Mouse (Mus musculus) cortical plate, adult 2 months (tissue): ENCODE results near the gene Asb5. TPM values are rescaled to one million over a fixed set of nuclear protein-coding genes. Genes with fewer than 3 reads are reported as not detected.

Source experiments
- H3K27ac ChIP-seq: fragments of 200-500 bp; 2 replicates; pipeline ENCODE4 v1.5.1; 2012; ENCODE audit warnings: low read length, control low read depth, inconsistent platforms; ENCODE audit not compliant: insufficient read depth
- H3K4me1 ChIP-seq: fragments of 200-500 bp; 2 replicates; pipeline ENCODE4 v1.6.1; 2011; ENCODE audit warnings: low read length; ENCODE audit not compliant: control insufficient read depth, insufficient read depth
- H3K4me3 ChIP-seq: fragments of 200-500 bp; 2 replicates; pipeline ENCODE4 v1.5.1; 2011; ENCODE audit warnings: mild to moderate bottlenecking, low read length, control low read depth; ENCODE audit not compliant: insufficient read depth
- CTCF ChIP-seq: fragments of 200-500 bp; IDR thresholded peaks from 2 replicates; pipeline ENCODE4 v1.5.1; 2011; ENCODE audit warnings: mild to moderate bottlenecking, control low read depth, low read length; ENCODE audit not compliant: insufficient read depth; ENCODE audit errors: extremely low read depth
- POLR2A ChIP-seq: fragments of 200-500 bp; IDR thresholded peaks from 2 replicates; pipeline ENCODE4 v1.6.1; 2011; ENCODE audit warnings: mild to moderate bottlenecking, low read length, control low read depth; ENCODE audit not compliant: insufficient read depth; ENCODE audit errors: extremely low read depth
- polyA plus RNA-seq: library from polyadenylated mRNA; depleted of rRNA; stranded (reverse); fragments of >200 nt; gene quantifications from 2 replicates; pipeline ENCODE4 v1.2.3, GENCODE M21; 2012; rRNA removed

Asb5 gene
- polyA plus RNA-seq: 2.3 and 2.5 TPM in 2 replicates

- peak within 1 kb of the TSS; percentile 78 for H3K27ac ChIP-seq
- TF ChIP-seq POLR2A: no peak; the same call in 1 of the 2 replicates
- no peak for TF ChIP-seq CTCF
- H3K4me3 ChIP-seq: peak within 1 kb of the TSS; percentile 92
- peaks cover 4% of the 10 kb centered on the region; the same call in 1 of the 2 replicates for H3K4me1 ChIP-seq
Measured at GRCm38 (mm10) chr8:54529382-54530296, at the start of gene Asb5, which contains the start of gene Spcs3. TSS of gene Asb5 (plus strand) at chr8:54529580. TSS of gene Spcs3 (minus strand) at chr8:54529998.

GRCm38 (mm10) chr8:54486555-54487273, 42.7 kb upstream of the Asb5 start:
- Histone ChIP-seq H3K4me3 (peak overlapping the region; percentile 20; the same call in 1 of the 2 replicates), H3K27ac (no peak overlapping the region; the same call in 1 of the 2 replicates), H3K4me1 (no peaks in the 10 kb centered on the region)
- TF ChIP-seq CTCF: no peak

GRCm38 (mm10) chr8:54488437-54488836, 40.9 kb upstream of the Asb5 start:
- TF ChIP-seq CTCF (no peak), POLR2A (no peak)

GRCm38 (mm10) chr8:54491057-54491690, 38.2 kb upstream of the Asb5 start:
- H3K4me1 ChIP-seq: no peaks in the 10 kb centered on the region
- H3K27ac ChIP-seq: no peak overlapping the region
- TF ChIP-seq CTCF (0 out of 2 replicates have a peak, but pooled peaks have one; percentile 5), POLR2A (no peak)
- no peak overlapping the region for H3K4me3 ChIP-seq

More at GRCm38 (mm10) chr8:54488437-54488836, 40.9 kb upstream of the Asb5 start:
- H3K27ac ChIP-seq: no peak overlapping the region
- H3K4me1 ChIP-seq: no peaks in the 10 kb centered on the region
- no peak overlapping the region for H3K4me3 ChIP-seq

- Histone ChIP-seq H3K27ac (no peak overlapping the region), H3K4me3 (no peak overlapping the region), H3K4me1 (no peaks in the 10 kb centered on the region)
- TF ChIP-seq POLR2A (no peak), CTCF (no peak)
Measured at GRCm38 (mm10) chr8:54491934-54492333, 37.4 kb upstream of the Asb5 start.

- H3K4me1 ChIP-seq: no peaks in the 10 kb centered on the region
- TF ChIP-seq CTCF: peak; percentile 85
- no peak for TF ChIP-seq POLR2A
- no peak overlapping the region for H3K27ac ChIP-seq
- H3K4me3 ChIP-seq: no peak overlapping the region
Measured at GRCm38 (mm10) chr8:54493110-54493509, 36.3 kb upstream of the Asb5 start.

- TF ChIP-seq POLR2A (no peak), CTCF (no peak)
- Histone ChIP-seq H3K27ac (no peak overlapping the region), H3K4me3 (no peak overlapping the region), H3K4me1 (no peaks in the 10 kb centered on the region)
Measured at GRCm38 (mm10) chr8:54493915-54494314, 35.5 kb upstream of the Asb5 start.

GRCm38 (mm10) chr8:54503104-54503503, 26.3 kb upstream of the Asb5 start:
- H3K4me1 ChIP-seq: no peaks in the 10 kb centered on the region
- no peak overlapping the region for H3K27ac ChIP-seq
- no peak overlapping the region for H3K4me3 ChIP-seq
- no peak for TF ChIP-seq POLR2A
- TF ChIP-seq CTCF: no peak

- no peak overlapping the region for H3K27ac ChIP-seq
- TF ChIP-seq POLR2A: no peak
- no peak for TF ChIP-seq CTCF
- H3K4me3 ChIP-seq: no peak overlapping the region
- no peaks in the 10 kb centered on the region for H3K4me1 ChIP-seq
Measured at GRCm38 (mm10) chr8:54505060-54505459, 24.3 kb upstream of the Asb5 start.
